Comparison of ENCODE assay signal across 26 mouse cellular contexts in the genomic region with DNA sequence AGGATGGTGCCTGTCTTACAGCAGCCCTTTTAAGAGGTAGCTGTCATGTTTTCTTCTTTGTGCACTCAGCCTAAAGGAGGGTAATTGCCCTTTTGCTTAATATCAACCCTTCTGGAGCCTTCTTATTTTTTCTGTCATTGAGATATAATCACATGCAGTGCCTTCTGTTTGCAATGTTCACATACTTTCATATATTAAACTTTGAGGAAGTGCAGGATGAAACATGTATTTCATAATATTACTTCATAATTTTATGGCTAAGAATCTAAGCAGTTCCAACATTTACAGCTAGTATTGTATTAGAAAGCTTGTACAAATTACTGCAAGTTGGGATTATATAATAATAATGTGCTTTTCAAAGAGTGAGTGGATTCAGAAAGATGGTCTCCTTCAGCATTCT. TPM values are rescaled to one million over a fixed set of nuclear protein-coding genes. Genes with fewer than 3 reads are reported as not detected.
A peak's percentile ranks its signal among the peaks of the same experiment; 100 is the strongest.
DNase-seq lines count a peak whose midpoint lies in the region; ATAC-seq and TF ChIP-seq lines count a peak whose summit lies in the region.
"Had no signal": no experiment of that assay in that cellular context is flagged by ENCODE, and none has a peak within 500 bp of the region (broad histone marks: within the 10 kb centered on the region; RNA-seq: fewer than 3 reads in every experiment).

No protein-coding gene starts in this region.

- no peak for DNase-seq in layer of hippocampus, adult 2 months (ENCODE audit: low spot score in 2 of 2)
- DNase-seq in layer of hippocampus, postnatal 25 days (ENCODE audit: extremely low spot score in 1 of 2, low spot score in 1 of 2): no peak
- DNase-seq in thymus, adult 18-20 months: no peak
- DNase-seq in kidney, postnatal 14 days: no peak
- DNase-seq in cerebellum, adult 18-20 months: no peak
- DNase-seq: adrenal gland, adult 2 months; adrenal gland, adult 8-10 months; adrenal gland, postnatal 10 days; adrenal gland, postnatal 14 days; adrenal gland, postnatal 25 days; adrenal gland, postnatal 36 days; B cell, adult 2 months; cerebellum, adult 11 months; cerebellum, adult 11-12 months had no signal

- no peak for TF ChIP-seq CTCF in layer of hippocampus, adult 2 months (conservative IDR thresholded peaks at IDR 0.05)

- ATAC-seq in granulocyte monocyte progenitor cell, adult 5-6 weeks (replicated peaks; ENCODE audit: poor library complexity, severe bottlenecking): peak; percentile 93
- peak; percentile 76 for ATAC-seq in megakaryocyte, adult 5-6 weeks (ENCODE audit: poor library complexity, severe bottlenecking)
- peak; percentile 71 for ATAC-seq in megakaryocyte progenitor cell, adult 5-6 weeks (replicated peaks; ENCODE audit: poor library complexity)
- ATAC-seq: activated CD4-positive, CD25-positive, alpha-beta regulatory T cell, adult 4 months; CD4-positive, CD25-positive, alpha-beta regulatory T cell, adult 4 months; Patski had no signal

- peak overlapping the region; percentile 39; the same call in 1 of the 2 replicates for H3K27ac ChIP-seq in layer of hippocampus, adult 2 months

- no peak overlapping the region for H3K4me3 ChIP-seq in layer of hippocampus, adult 2 months

RNA-seq across cellular contexts. Expression of gene Rbm11, which starts 19.9 kb away (rescaled TPM):
- 1 to 10 TPM; 6.1 to 7.7 TPM for total RNA-seq in layer of hippocampus, adult 2 months (2021)
- 1 to 10 TPM; 5.5 to 5.9 TPM for total RNA-seq in layer of hippocampus, postnatal 25 days (2021)
- total RNA-seq in granulocyte monocyte progenitor cell, adult 5-6 weeks (2014; fragmentation: Nextera tagmentation): not detected in 2 replicates
- total RNA-seq in granulocyte monocyte progenitor cell, adult 5-6 weeks (2017): 0.30 TPM in 1 of 2 replicates, not detected in the other
- total RNA-seq in megakaryocyte, adult 5-6 weeks (2015): 0.13 and 0.18 TPM in 2 replicates
- 0.18 TPM in 1 of 2 replicates, not detected in the other for total RNA-seq in megakaryocyte, adult 5-6 weeks (2017)
- 0.17 TPM in 1 of 2 replicates, not detected in the other for total RNA-seq in megakaryocyte progenitor cell, adult 5-6 weeks (2015)
- total RNA-seq in megakaryocyte progenitor cell, adult 5-6 weeks (2017): 0.07 and 0.29 TPM in 2 replicates
- total RNA-seq: CH12.LX, MEL had no signal

RNA-seq across cellular contexts. Expression of gene Lipi, which starts 26.7 kb away (rescaled TPM):
- total RNA-seq in layer of hippocampus, adult 2 months (2021): under 1 TPM in 1 of 2 experiments, not detected in 1; 0.17 TPM
- total RNA-seq in layer of hippocampus, postnatal 25 days (2021): under 1 TPM in 1 of 2 experiments, not detected in 1; 0.12 TPM
- total RNA-seq in granulocyte monocyte progenitor cell, adult 5-6 weeks (2014; fragmentation: Nextera tagmentation): not detected in 2 replicates
- total RNA-seq in granulocyte monocyte progenitor cell, adult 5-6 weeks (2017): not detected in 2 replicates
- total RNA-seq in megakaryocyte, adult 5-6 weeks (2015): not detected in 2 replicates
- not detected in 2 replicates for total RNA-seq in megakaryocyte, adult 5-6 weeks (2017)
- not detected in 2 replicates for total RNA-seq in megakaryocyte progenitor cell, adult 5-6 weeks (2015)
- not detected in 2 replicates for total RNA-seq in megakaryocyte progenitor cell, adult 5-6 weeks (2017)
- total RNA-seq: adrenal gland, adult 18-20 months; adrenal gland, adult 2 months; adrenal gland, adult 8-10 months; adrenal gland, postnatal 10 days; adrenal gland, postnatal 14 days; adrenal gland, postnatal 25 days; adrenal gland, postnatal 36 days; adrenal gland, postnatal 4 days; CH12.LX; ES-E14; G1E; MEL had no signal

Comparison
In these comparisons a context has a peak if more than half of its experiments do, and no peak if none do; other contexts are left out.
1. RNA of gene Rbm11, which starts 19.9 kb away (total RNA-seq): 6.1 to 7.7 TPM in layer of hippocampus, adult 2 months and 5.5 to 5.9 TPM in layer of hippocampus, postnatal 25 days; 0.07 to 0.29 TPM in megakaryocyte progenitor cell, adult 5-6 weeks, 0.13 to 0.18 TPM in megakaryocyte, adult 5-6 weeks and 0.30 TPM in granulocyte monocyte progenitor cell, adult 5-6 weeks; every median in the first group is over 4 times any median in the second.
2. Peak in every context shown above with its lines, with median percentiles within 50 percentile points of each other: ATAC-seq.